Mouse (Mus musculus) olfactory bulb, adult 2 months (tissue): ENCODE results near the gene Slc25a40. TPM values are rescaled to one million over a fixed set of nuclear protein-coding genes. Genes with fewer than 3 reads are reported as not detected.

Experiments
- H3K27ac ChIP-seq: fragments of 200-500 bp; 2 replicates; pipeline ENCODE4 v1.5.1; 2012; ENCODE audit warnings: low read depth, low read length; ENCODE audit not compliant: insufficient read depth
- H3K4me1 ChIP-seq: fragments of 200-500 bp; 2 replicates; pipeline ENCODE4 v1.6.1; 2012; ENCODE audit warnings: low read length; ENCODE audit not compliant: control insufficient read depth, insufficient read depth
- H3K4me3 ChIP-seq: fragments of 200-500 bp; 2 replicates; pipeline ENCODE4 v1.5.1; 2012; ENCODE audit warnings: mild to moderate bottlenecking, low read depth, low read length, moderate library complexity; ENCODE audit not compliant: insufficient read depth
- CTCF ChIP-seq: fragments of 200-500 bp; IDR thresholded peaks from 2 replicates; pipeline ENCODE4 v1.5.1; 2012; ENCODE audit warnings: low read depth, mild to moderate bottlenecking, low read length, moderate library complexity; ENCODE audit not compliant: insufficient read depth
- POLR2A ChIP-seq: fragments of 200-500 bp; IDR thresholded peaks from 2 replicates; pipeline ENCODE4 v1.6.1; 2012; ENCODE audit warnings: mild to moderate bottlenecking, low read depth, low read length, moderate library complexity; ENCODE audit not compliant: insufficient read depth
- WGBS: fragments of 180-500 bp; shearing (Covaris S2); methylation state at CpG from one replicate; pipeline ENCODE4 v1.1.7; 2018; 5-methylcytosine and 5-hydroxymethylcytosine counted together
- polyA plus RNA-seq: library from polyadenylated mRNA; stranded (reverse); fragments of >200 nt; gene quantifications from 2 replicates; pipeline ENCODE4 v1.2.4, GENCODE M21; 2012; ENCODE audit warnings: low replicate concordance; ENCODE audit not compliant: missing spikeins, insufficient read depth, insufficient read length

Gene Slc25a40
- not detected in 2 replicates for polyA plus RNA-seq

DNA sequence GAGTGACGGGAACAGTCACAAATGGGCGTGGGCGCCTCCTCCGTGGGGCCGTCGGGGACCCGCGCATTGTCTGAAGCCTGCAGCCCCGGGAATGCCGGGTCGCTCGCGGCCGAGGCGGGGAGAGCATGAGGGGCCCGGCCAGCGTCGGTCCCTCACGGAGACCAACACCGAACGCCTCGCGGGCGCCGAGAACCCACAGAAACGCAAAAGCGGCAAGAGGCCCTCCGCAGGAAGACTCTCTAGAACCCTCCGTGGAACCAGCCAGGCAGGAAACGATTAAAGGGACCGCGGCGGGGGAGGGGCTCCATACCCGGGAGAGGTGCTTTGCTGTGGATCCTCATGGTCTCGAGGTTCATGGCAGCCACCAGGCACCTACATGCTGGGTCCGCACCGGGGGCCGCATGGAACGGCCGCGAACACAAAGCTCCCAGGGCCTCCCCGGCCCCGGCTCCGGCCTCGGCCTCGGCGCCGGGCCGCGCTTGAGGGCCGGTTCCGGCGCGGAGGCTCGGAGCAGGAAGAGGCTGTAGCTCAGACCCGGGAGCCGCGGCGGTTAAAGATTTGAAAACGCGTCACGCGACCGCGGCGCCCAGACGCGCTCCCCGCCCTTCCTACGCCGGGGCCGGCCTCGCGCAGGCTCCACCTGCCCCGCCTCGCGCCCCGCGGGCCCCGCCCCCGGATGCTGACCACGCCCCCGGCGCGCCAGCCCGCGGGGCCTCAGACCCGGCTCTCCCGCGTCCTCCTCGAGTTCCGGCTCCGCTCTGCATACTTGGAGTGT is at the start of gene Slc25a40, which contains the start of gene Dbf4:
Gene Slc25a40, plus strand, starts transcription at position 694 of the 775 bp plus-strand sequence.
Gene Dbf4, minus strand, starts transcription at position 560 of the 775 bp plus-strand sequence.
- no peak for TF ChIP-seq CTCF
- peak; percentile 52; the same call in 1 of the 2 replicates for TF ChIP-seq POLR2A
- H3K27ac ChIP-seq: no peak within 1 kb of the TSS
- peak within 1 kb of the TSS; percentile 91 for H3K4me3 ChIP-seq
- WGBS: under 1% methylated on average over 93 of the region's 93 CpGs
- H3K4me1 ChIP-seq: peaks cover 3% of the 10 kb centered on the region; the same call in 1 of the 2 replicates

DNA sequence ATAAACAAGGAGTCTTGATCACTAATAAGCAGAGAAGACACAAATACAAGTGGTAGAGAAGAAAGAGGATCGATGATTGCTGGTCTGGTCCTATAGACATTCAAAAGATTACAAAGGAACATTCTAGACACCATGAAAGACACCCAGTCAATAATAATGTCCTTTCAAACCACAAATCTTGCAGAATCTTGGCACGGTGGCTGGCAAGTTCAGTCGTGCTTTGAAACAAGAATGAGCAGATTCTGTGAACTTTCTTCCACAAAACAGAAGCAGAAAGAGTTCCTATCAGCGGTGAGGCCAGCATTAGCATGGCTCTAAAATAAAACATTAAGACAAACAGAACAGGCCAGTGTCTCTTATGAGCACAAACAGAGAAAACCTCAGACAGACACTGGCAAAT is 49.2 kb upstream of the Slc25a40 start:
- no peak for TF ChIP-seq POLR2A
- no peak for TF ChIP-seq CTCF
- Histone ChIP-seq H3K4me3 (no peak overlapping the region), H3K27ac (no peak overlapping the region), H3K4me1 (no peaks in the 10 kb centered on the region)
- 49% methylated on average over 4 of the region's 4 CpGs for WGBS

DNA sequence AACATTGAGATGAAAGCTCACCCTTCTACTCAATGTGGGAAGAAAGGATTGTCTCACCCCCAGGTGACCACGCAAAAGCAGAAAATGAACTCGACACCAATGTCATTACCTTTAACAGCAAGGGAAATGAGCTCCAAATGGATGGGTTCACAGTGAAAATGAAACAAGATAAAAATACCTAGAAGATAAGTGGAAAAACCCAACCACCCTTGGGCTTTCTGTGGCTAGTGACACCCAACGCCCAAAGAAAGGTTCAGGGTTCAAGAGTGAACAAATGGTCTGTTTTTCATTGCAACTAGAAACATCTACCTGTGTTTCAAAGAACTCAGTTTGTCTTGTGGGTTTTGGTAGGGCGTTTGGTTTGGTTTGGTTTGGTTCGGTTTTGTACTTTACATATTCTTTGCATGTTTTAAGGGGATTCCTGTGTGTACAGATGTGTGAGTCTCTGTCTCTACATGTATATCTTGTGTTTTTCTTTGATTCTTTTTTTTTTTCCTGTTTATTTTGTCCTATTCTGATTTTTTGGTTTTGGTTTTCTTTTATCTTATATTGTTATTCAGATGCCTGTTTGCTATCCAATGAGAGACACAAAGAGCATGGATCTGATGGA is 48.2 kb upstream of the Slc25a40 start:
- TF ChIP-seq POLR2A: no peak
- TF ChIP-seq CTCF: no peak
- Histone ChIP-seq H3K27ac (no peak overlapping the region), H3K4me3 (no peak overlapping the region), H3K4me1 (no peaks in the 10 kb centered on the region)
- 92% methylated on average over 5 of the region's 5 CpGs for WGBS

DNA sequence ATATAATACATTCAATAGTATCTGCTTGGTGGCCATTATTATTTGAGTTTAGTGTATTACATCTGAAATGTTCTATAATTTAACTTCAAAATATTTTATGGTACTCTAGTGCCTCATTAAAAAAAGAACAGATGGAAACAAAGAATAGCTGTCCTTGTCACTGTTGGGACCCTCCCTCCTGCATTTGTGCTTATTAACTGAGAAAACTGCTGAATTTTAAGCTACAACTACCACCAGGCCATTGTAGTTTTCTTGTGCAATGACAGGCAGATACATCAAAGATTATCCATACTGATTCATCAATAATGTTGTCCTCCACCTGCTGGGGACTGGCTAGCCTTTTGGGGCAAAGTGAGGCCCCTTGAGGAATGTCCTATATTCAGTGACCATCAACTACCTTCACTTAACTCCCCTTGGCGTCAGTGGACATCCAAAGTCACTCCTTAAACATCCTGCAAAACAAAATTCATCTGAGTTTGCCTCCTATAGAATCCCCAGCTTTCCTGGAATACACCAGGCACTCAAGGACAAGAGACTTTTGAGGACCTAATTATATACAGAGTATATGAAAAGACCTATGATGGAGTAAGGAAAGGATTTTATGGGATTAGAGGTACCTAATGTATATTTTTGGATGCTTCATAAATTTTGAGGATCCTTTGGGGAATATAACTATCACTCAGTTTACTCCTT is 28.6 kb upstream of the Slc25a40 start:
- WGBS: 71% methylated on average over 1 of the region's 1 CpGs
- no peak overlapping the region for H3K4me3 ChIP-seq
- no peak overlapping the region for H3K27ac ChIP-seq

DNA sequence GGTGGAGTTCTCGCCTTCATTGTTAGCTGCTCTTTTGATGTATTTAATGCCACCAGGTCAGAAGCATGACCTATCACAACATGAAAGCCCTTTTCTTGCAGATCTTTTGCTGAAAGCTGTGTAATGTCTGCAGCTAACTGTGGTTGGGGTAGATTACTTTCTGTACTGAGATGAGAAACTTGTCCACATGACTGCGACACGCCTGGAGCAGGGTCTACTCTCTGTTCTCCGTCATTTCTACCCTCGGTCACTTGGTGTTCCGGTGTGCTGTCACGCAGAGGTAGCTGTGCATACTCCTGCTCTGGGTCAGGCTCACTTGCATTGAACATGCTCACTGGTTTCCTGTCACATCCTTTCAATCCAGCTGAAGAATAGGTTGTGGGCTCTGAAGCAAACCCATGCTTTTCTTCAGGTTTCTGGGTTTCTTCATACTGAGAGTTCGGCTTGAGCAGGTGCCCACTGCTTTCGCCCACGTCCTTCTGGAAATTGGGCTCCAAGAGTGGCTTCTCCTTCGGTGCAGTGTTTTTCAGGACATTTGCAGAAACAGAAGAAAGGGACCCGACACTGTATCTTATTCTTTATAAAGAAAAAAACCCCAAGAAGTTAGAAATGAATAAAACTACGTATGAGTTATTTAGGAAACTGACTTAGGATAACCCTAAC is 24.9 kb upstream of the Slc25a40 start:
- no peaks in the 10 kb centered on the region for H3K4me1 ChIP-seq
- no peak overlapping the region for H3K27ac ChIP-seq
- 94% methylated on average over 13 of the region's 13 CpGs for WGBS
- TF ChIP-seq POLR2A (no peak), CTCF (no peak)
- H3K4me3 ChIP-seq: no peak overlapping the region

More for the DNA sequence above, 28.6 kb upstream of the Slc25a40 start:
- H3K4me1 ChIP-seq: no peaks in the 10 kb centered on the region
- TF ChIP-seq CTCF: no peak
- no peak for TF ChIP-seq POLR2A

DNA sequence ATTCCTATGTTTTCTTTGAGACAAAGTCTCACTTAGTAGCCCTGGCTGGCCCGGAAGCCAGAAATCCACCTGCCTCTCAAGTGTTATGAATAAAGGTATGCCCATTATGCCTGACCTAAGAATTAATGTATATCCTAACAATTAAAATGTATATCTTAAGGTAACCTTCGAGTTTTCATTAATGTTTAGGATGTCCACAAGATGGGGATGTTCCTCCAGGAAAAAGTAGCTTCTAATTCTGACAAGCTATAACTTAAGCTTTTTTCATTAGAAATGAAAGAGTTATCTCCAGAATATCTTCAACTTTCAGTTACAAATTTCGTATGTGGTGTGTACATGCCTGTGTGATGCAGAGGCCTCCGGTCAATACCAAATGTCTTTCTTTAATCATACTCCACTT is 13.9 kb upstream of the Slc25a40 start:
- no peak overlapping the region for H3K27ac ChIP-seq
- no peak overlapping the region for H3K4me3 ChIP-seq
- no peak for TF ChIP-seq POLR2A
- no peak for TF ChIP-seq CTCF
- no peaks in the 10 kb centered on the region for H3K4me1 ChIP-seq
- WGBS: 87% methylated on average over 4 of the region's 4 CpGs

DNA sequence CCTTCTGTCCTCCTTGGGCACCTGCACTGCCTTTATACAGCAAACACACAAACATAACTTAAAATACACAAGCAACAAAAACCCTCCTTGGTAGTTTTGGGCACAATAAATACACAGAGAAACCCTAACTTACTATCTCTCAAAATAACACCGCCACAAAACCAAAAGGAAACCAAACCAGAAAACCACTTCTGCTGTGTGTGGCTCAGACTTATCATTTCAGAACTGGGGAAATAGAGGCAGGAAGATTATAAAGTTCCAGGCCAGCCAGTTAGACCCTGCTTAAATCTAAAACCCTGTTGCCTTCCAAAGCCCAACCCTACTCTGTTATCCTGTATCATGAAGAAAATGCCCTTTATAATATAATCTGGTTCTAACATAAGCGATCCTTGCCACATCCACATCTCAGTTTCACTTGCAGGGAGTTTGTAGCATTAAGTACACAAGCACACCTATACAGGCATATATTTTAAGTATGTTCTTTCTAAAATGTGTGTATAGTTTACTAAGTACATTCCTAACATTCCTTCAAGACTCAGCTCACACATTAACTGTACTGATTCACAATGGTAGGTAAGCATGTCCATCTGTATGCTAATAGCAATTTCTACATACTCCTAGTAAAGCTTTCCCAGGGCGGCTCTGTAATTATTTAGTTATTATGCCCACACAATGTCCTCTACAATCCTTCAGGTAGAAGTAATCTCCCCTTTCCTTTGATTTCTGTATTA is 5.8 kb upstream of the Slc25a40 start:
- Histone ChIP-seq H3K4me3 (no peak overlapping the region), H3K4me1 (no peaks in the 10 kb centered on the region), H3K27ac (no peak overlapping the region)
- WGBS: 92% methylated on average over 3 of the region's 3 CpGs
- TF ChIP-seq CTCF (no peak), POLR2A (no peak)

DNA sequence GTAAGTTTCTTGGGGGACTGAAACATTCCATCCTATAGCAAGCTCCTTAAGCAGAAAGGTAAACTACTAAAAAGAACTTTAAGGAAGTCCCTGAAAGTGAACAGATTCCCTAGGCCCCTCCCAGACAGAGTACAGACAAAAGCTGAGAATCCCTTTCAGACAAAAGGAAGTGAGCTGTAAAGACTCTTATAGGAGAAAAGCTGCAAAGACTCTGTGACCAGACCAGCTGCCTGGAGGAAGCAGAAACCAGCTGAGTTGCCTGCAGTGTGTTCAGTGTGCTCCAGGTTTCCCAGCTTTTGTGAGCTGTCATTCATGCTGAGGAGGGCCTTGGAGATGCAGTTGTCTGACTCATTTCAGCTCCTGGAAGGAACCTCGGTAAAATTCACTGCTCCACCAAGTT is 5.2 kb upstream of the Slc25a40 start:
- no peak overlapping the region for H3K27ac ChIP-seq
- peaks cover 3% of the 10 kb centered on the region; the same call in 1 of the 2 replicates for H3K4me1 ChIP-seq
- TF ChIP-seq POLR2A (no peak), CTCF (no peak)
- 38% methylated on average over 1 of the region's 1 CpGs for WGBS
- no peak overlapping the region for H3K4me3 ChIP-seq
